Mouse (Mus musculus): ENCODE measurements around the gene Map2k7. TPM values are rescaled to one million over a fixed set of nuclear protein-coding genes. Genes with fewer than 3 reads are reported as not detected.

Gene Map2k7
- polyA plus RNA-seq, 1 experiment = 35.0 TPM

DNA sequence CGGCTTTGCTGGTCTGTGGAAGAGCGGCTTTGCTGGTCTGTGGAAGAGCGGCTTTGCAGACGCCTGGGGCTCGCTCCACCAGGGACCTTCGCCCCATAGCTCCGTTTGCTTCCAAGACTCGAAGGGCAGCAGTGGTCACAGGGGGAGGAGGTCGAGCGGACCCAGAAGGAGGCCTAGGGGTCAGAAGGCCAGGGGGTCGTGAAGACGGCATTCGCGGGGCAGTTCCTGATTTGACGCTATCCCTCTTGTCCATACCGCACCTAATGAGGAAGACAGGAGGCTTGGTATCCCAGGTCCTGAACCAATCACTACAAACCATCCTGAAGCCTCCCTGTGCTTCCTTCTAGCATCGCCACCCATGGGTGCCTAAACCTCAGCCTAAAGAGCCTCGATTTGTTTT lies 22.2 kb upstream of the Map2k7 start:
- H3K36me3 ChIP-seq (ENCODE audit: control insufficient read depth, insufficient read depth) = no peaks in the 10 kb centered on the region
- TF ChIP-seq POLR2A (IDR thresholded peaks at IDR 0.05; ENCODE audit: insufficient read length, low read depth) (no peak), MAX (IDR thresholded peaks at IDR 0.05; ENCODE audit: low read depth) (no peak), E2F4 (IDR thresholded peaks at IDR 0.05; ENCODE audit: insufficient read depth) (no peak), MYOD1 (IDR thresholded peaks at IDR 0.05; ENCODE audit: control insufficient read depth in 1 of 3, insufficient read length in 2 of 3, low read depth in 2 of 3) (no peak), CEBPB (IDR thresholded peaks at IDR 0.05; ENCODE audit: insufficient read depth, poor library complexity, severe bottlenecking) (no peak), TCF12 (IDR thresholded peaks at IDR 0.05; ENCODE audit: insufficient read depth, poor library complexity, severe bottlenecking) (no peak), POLR2AphosphoS2 (IDR thresholded peaks at IDR 0.05; ENCODE audit: insufficient read length, low read depth) (no peak), MYOG (IDR thresholded peaks at IDR 0.05; ENCODE audit: control insufficient read depth in 1 of 3, insufficient read depth in 1 of 3, insufficient read length in 2 of 3, low read depth in 2 of 3) (no peak), SRF (IDR thresholded peaks at IDR 0.05; ENCODE audit: control insufficient read depth, insufficient read length, low read depth) (no peak), REST (IDR thresholded peaks at IDR 0.05; ENCODE audit: insufficient read depth, insufficient read length) (no peak), TCF3 (IDR thresholded peaks at IDR 0.05; ENCODE audit: insufficient read length, low read depth) (no peak), USF1 (IDR thresholded peaks at IDR 0.05; ENCODE audit: low read depth) (no peak)
- H3K79me2 ChIP-seq (ENCODE audit: control insufficient read depth, insufficient read depth) = no peaks in the 10 kb centered on the region
- no peak overlapping the region for H3ac ChIP-seq (ENCODE audit: control insufficient read depth, insufficient read length)
- H3K4me3 ChIP-seq = no peak overlapping the region
- H3K4me2 ChIP-seq (ENCODE audit: low read depth) = no peak overlapping the region
- peaks cover 17% of the 10 kb centered on the region for H3K27me3 ChIP-seq (ENCODE audit: control insufficient read depth, insufficient read depth, insufficient read length)

DNA sequence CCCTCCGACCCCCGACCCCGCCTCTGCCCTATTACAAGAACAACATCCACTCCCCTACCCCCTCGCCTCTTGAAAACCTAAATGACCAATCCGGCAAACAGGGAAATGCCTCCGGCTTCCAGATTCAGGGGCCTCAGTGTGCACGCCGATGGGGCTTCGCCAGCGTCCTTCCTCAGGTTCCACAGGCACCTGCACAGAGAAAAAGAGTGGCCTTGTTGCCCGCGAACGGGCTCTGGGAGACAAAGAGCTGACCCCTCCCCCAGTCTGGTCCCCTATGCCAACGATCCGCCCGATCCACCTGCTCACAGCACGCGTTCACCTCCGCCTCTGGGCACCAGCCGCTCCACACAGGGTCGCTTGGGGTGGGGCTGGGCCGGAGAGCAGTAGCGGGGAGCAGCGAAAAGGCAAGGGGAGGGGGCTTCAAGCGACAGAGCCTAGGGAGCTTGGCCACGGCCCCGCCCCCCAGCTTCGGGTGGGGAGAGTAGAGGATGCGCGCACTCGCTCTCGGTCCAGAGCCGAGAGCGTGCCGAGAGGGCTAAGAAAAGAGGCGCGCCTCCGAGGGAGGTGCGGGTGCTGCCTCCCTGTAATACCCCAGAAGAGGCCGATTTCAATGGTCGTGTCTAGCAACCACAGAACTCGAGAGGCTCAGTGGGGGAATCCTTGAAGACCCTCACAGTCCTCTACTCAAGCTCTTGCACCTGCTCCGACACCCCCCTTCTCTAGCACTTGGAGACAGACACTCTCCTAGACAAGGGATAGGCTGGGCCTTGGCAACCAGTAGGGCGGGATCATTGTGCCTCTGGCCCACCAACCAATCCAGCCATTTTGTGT lies 21.5 kb upstream of the Map2k7 start, which contains the start of gene Prr36:
TSS of gene Prr36 (minus strand) at position 669 of the 831 bp plus-strand sequence.
- H3K79me2 ChIP-seq (ENCODE audit: control insufficient read depth, insufficient read depth) = no peaks in the 10 kb centered on the region
- H3K4me3 ChIP-seq = no peak within 1 kb of the TSS
- TF ChIP-seq USF1 (IDR thresholded peaks at IDR 0.05; ENCODE audit: low read depth) (no peak), POLR2A (IDR thresholded peaks at IDR 0.05; ENCODE audit: insufficient read length, low read depth) (no peak), MYOG (IDR thresholded peaks at IDR 0.05; ENCODE audit: control insufficient read depth in 1 of 3, insufficient read depth in 1 of 3, insufficient read length in 2 of 3, low read depth in 2 of 3) (no peak), TCF3 (IDR thresholded peaks at IDR 0.05; ENCODE audit: insufficient read length, low read depth) (no peak), TCF12 (IDR thresholded peaks at IDR 0.05; ENCODE audit: insufficient read depth, poor library complexity, severe bottlenecking) (no peak), REST (IDR thresholded peaks at IDR 0.05; ENCODE audit: insufficient read depth, insufficient read length) (no peak), SRF (IDR thresholded peaks at IDR 0.05; ENCODE audit: control insufficient read depth, insufficient read length, low read depth) (no peak), POLR2AphosphoS2 (IDR thresholded peaks at IDR 0.05; ENCODE audit: insufficient read length, low read depth) (no peak), MAX (IDR thresholded peaks at IDR 0.05; ENCODE audit: low read depth) (no peak), E2F4 (IDR thresholded peaks at IDR 0.05; ENCODE audit: insufficient read depth) (no peak), CEBPB (IDR thresholded peaks at IDR 0.05; ENCODE audit: insufficient read depth, poor library complexity, severe bottlenecking) (no peak), MYOD1 (IDR thresholded peaks at IDR 0.05; ENCODE audit: control insufficient read depth in 1 of 3, insufficient read length in 2 of 3, low read depth in 2 of 3) (no peak)
- H3K27me3 ChIP-seq (ENCODE audit: control insufficient read depth, insufficient read depth, insufficient read length) = peaks cover 17% of the 10 kb centered on the region
- no peak within 1 kb of the TSS for H3K4me2 ChIP-seq (ENCODE audit: low read depth)
- no peak within 1 kb of the TSS for H3ac ChIP-seq (ENCODE audit: control insufficient read depth, insufficient read length)
- no peaks in the 10 kb centered on the region for H3K36me3 ChIP-seq (ENCODE audit: control insufficient read depth, insufficient read depth)

DNA sequence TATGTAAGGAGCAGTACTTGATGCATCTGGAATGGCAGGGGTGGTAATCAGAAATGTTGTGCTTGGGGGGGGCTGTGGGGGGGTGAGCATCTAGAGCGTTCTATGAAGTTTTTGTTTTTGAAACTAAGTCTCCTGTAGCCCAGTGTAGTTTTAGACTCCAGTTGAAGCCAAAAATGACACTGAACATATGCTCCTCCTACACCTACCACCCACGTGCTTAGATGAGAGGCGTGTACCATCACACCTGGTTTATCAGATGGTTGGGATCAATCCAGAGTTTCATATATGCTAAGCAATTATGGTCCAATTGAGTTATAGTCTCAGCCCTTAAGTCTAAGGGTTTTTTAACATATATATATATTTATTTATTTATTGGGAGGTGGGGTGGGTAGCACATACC lies 18.9 kb upstream of the Map2k7 start:
- TF ChIP-seq MYOD1 (IDR thresholded peaks at IDR 0.05; ENCODE audit: control insufficient read depth in 1 of 3, insufficient read length in 2 of 3, low read depth in 2 of 3) = no peak
- TF ChIP-seq MAX (IDR thresholded peaks at IDR 0.05; ENCODE audit: low read depth) = no peak
- no peak for TF ChIP-seq MYOG (IDR thresholded peaks at IDR 0.05; ENCODE audit: control insufficient read depth in 1 of 3, insufficient read depth in 1 of 3, insufficient read length in 2 of 3, low read depth in 2 of 3)
- no peak for TF ChIP-seq USF1 (IDR thresholded peaks at IDR 0.05; ENCODE audit: low read depth)
- TF ChIP-seq POLR2A (IDR thresholded peaks at IDR 0.05; ENCODE audit: insufficient read length, low read depth) = no peak
- TF ChIP-seq CEBPB (IDR thresholded peaks at IDR 0.05; ENCODE audit: insufficient read depth, poor library complexity, severe bottlenecking) = no peak
- no peak for TF ChIP-seq E2F4 (IDR thresholded peaks at IDR 0.05; ENCODE audit: insufficient read depth)
- no peak for TF ChIP-seq SRF (IDR thresholded peaks at IDR 0.05; ENCODE audit: control insufficient read depth, insufficient read length, low read depth)
- TF ChIP-seq POLR2AphosphoS2 (IDR thresholded peaks at IDR 0.05; ENCODE audit: insufficient read length, low read depth) = no peak
- TF ChIP-seq TCF12 (IDR thresholded peaks at IDR 0.05; ENCODE audit: insufficient read depth, poor library complexity, severe bottlenecking) = no peak
- TF ChIP-seq TCF3 (IDR thresholded peaks at IDR 0.05; ENCODE audit: insufficient read length, low read depth) = no peak
- TF ChIP-seq REST (IDR thresholded peaks at IDR 0.05; ENCODE audit: insufficient read depth, insufficient read length) = no peak
- Histone ChIP-seq H3K27me3 (ENCODE audit: control insufficient read depth, insufficient read depth, insufficient read length) (peaks cover 28% of the 10 kb centered on the region), H3K4me2 (ENCODE audit: low read depth) (no peak overlapping the region), H3K36me3 (ENCODE audit: control insufficient read depth, insufficient read depth) (no peaks in the 10 kb centered on the region), H3K4me3 (no peak overlapping the region), H3K79me2 (ENCODE audit: control insufficient read depth, insufficient read depth) (no peaks in the 10 kb centered on the region), H3ac (ENCODE audit: control insufficient read depth, insufficient read length) (no peak overlapping the region)

DNA sequence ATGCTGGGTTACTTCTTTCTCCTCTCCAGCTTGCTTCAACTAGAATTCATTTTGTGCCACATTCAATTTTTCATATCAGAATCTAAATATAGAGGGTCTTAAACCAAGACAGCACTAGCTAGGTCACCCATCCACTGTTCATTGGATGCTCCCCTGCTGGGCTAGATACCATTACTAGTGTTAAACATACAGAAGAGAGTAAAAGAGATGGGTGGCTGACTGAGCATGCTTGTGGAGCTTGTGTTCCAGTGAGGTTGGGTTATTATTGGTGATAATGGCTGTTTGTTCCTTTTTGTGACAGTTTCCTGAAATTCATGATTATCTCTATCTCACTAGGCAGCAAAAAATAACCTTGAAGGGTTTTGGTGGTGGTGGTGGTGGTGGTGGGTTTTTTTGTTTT lies 16.5 kb upstream of the Map2k7 start:
- H3K79me2 ChIP-seq (ENCODE audit: control insufficient read depth, insufficient read depth) = no peaks in the 10 kb centered on the region
- no peaks in the 10 kb centered on the region for H3K36me3 ChIP-seq (ENCODE audit: control insufficient read depth, insufficient read depth)
- no peak overlapping the region for H3K4me2 ChIP-seq (ENCODE audit: low read depth)
- no peak overlapping the region for H3ac ChIP-seq (ENCODE audit: control insufficient read depth, insufficient read length)
- H3K4me3 ChIP-seq = no peak overlapping the region
- TF ChIP-seq USF1 (IDR thresholded peaks at IDR 0.05; ENCODE audit: low read depth) (no peak), POLR2AphosphoS2 (IDR thresholded peaks at IDR 0.05; ENCODE audit: insufficient read length, low read depth) (no peak), TCF3 (IDR thresholded peaks at IDR 0.05; ENCODE audit: insufficient read length, low read depth) (no peak), MYOD1 (IDR thresholded peaks at IDR 0.05; ENCODE audit: control insufficient read depth in 1 of 3, insufficient read length in 2 of 3, low read depth in 2 of 3) (no peak), CEBPB (IDR thresholded peaks at IDR 0.05; ENCODE audit: insufficient read depth, poor library complexity, severe bottlenecking) (no peak), REST (IDR thresholded peaks at IDR 0.05; ENCODE audit: insufficient read depth, insufficient read length) (no peak), MYOG (IDR thresholded peaks at IDR 0.05; ENCODE audit: control insufficient read depth in 1 of 3, insufficient read depth in 1 of 3, insufficient read length in 2 of 3, low read depth in 2 of 3) (no peak)
- H3K27me3 ChIP-seq (ENCODE audit: control insufficient read depth, insufficient read depth, insufficient read length) = peaks cover 27% of the 10 kb centered on the region
